Comparison of ENCODE assay signal across 8 mouse cellular contexts in the genomic region with DNA sequence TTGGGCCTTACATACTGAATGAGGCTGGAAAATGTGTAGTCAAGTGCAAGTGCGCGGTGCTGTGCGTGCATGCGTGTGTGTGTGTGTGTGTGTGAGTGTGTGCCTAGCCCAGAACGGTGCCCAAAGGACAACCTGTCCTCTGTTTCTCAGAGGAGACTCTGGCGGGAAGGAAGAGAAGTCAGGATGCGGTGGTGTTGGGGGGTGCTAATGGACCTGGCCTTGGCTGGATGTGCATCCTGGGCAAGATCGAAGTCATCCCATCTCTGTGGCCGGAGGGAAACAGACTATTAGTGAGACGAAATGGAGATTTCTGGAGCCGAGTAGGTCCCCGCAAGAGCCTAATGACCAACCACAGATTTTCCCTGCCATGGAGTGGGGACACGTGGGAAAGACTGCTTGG. TPM values are rescaled to one million over a fixed set of nuclear protein-coding genes. Genes with fewer than 3 reads are reported as not detected.
DNase-seq lines count a peak whose midpoint lies in the region; ATAC-seq and TF ChIP-seq lines count a peak whose summit lies in the region.

No protein-coding gene starts in this region.

- no peaks in the 10 kb centered on the region for H3K27me3 ChIP-seq in heart, embryonic 16.5 days (ENCODE audit: control insufficient read depth, insufficient read depth, low read length)
- no peaks in the 10 kb centered on the region for H3K27me3 ChIP-seq in liver, embryonic 11.5 days (replicated peaks; ENCODE audit: control insufficient read depth, insufficient read depth, low read length)
- no peaks in the 10 kb centered on the region for H3K27me3 ChIP-seq in neural tube, embryonic 15.5 days (replicated peaks)

- H3K4me2 ChIP-seq in heart, embryonic 16.5 days (ENCODE audit: low read depth, low read length): peak overlapping the region; percentile 71
- peak overlapping the region; percentile 97 for H3K4me2 ChIP-seq in liver, embryonic 11.5 days
- H3K4me2 ChIP-seq in neural tube, embryonic 15.5 days: peak overlapping the region; percentile 97

- WGBS in heart, embryonic 16.5 days: 8% methylated on average over 13 of the region's 13 CpGs
- 10% methylated on average over 13 of the region's 13 CpGs for WGBS in liver, embryonic 11.5 days
- WGBS in neural tube, embryonic 15.5 days: 7% methylated on average over 13 of the region's 13 CpGs

- no peaks in the 10 kb centered on the region for H3K9me3 ChIP-seq in heart, embryonic 16.5 days (replicated peaks; ENCODE audit: control insufficient read depth, low read length)
- no peaks in the 10 kb centered on the region for H3K9me3 ChIP-seq in liver, embryonic 11.5 days (ENCODE audit: control insufficient read depth, low read length)
- H3K9me3 ChIP-seq in neural tube, embryonic 15.5 days (replicated peaks): no peaks in the 10 kb centered on the region

- H3K4me1 ChIP-seq in heart, embryonic 16.5 days (ENCODE audit: control insufficient read depth, insufficient read depth, low read length): peaks cover 20% of the 10 kb centered on the region
- peaks cover 18% of the 10 kb centered on the region for H3K4me1 ChIP-seq in liver, embryonic 11.5 days (replicated peaks; ENCODE audit: control insufficient read depth, insufficient read depth, low read length)
- H3K4me1 ChIP-seq in neural tube, embryonic 15.5 days: peaks cover 43% of the 10 kb centered on the region

- DNase-seq in layer of hippocampus, adult 2 months (ENCODE audit: low spot score in 2 of 2): no peak
- DNase-seq in layer of hippocampus, adult 18-20 months (ENCODE audit: low spot score in 2 of 2): no peak
- peak; percentile 50 for DNase-seq in cerebellum, adult 8-10 months
- DNase-seq in liver, embryonic 11.5 days (ENCODE audit: low spot score): no peak
- no peak for DNase-seq in right cerebral cortex, adult 18-20 months

- peak overlapping the region; percentile 78 for H3K9ac ChIP-seq in heart, embryonic 16.5 days (ENCODE audit: low read length)
- peak overlapping the region; percentile 60 for H3K9ac ChIP-seq in liver, embryonic 11.5 days (ENCODE audit: low read depth, low read length)
- peak overlapping the region; percentile 51 for H3K9ac ChIP-seq in neural tube, embryonic 15.5 days (replicated peaks)

- no peak for ATAC-seq in heart, embryonic 16.5 days (replicated peaks; ENCODE audit: extremely low read depth, insufficient read depth, low FRiP score)
- ATAC-seq in liver, embryonic 11.5 days (replicated peaks; ENCODE audit: low FRiP score): no peak
- 0 out of 2 replicates have a peak, but pooled peaks have one; percentile 0 for ATAC-seq in neural tube, embryonic 15.5 days (ENCODE audit: low FRiP score)
- ATAC-seq in megakaryocyte-erythroid progenitor cell, adult 5-6 weeks (replicated peaks; ENCODE audit: low FRiP score, low TSS enrichment, poor library complexity, severe bottlenecking): no peak

- peak overlapping the region; percentile 94 for H3K27ac ChIP-seq in layer of hippocampus, adult 2 months
- H3K27ac ChIP-seq in heart, embryonic 16.5 days (ENCODE audit: low read length): peak overlapping the region; percentile 95
- H3K27ac ChIP-seq in liver, embryonic 11.5 days (ENCODE audit: low read depth, low read length): peak overlapping the region; percentile 79
- peak overlapping the region; percentile 87 for H3K27ac ChIP-seq in neural tube, embryonic 15.5 days (replicated peaks)

- H3K4me3 ChIP-seq in layer of hippocampus, adult 2 months: peak overlapping the region; percentile 67
- H3K4me3 ChIP-seq in heart, embryonic 16.5 days (ENCODE audit: low read length): peak overlapping the region; percentile 82
- peak overlapping the region; percentile 69 for H3K4me3 ChIP-seq in liver, embryonic 11.5 days (ENCODE audit: low read depth, low read length)
- H3K4me3 ChIP-seq in neural tube, embryonic 15.5 days (replicated peaks): peak overlapping the region; percentile 53

- peaks cover 5% of the 10 kb centered on the region; the same call in 1 of the 2 replicates for H3K36me3 ChIP-seq in heart, embryonic 16.5 days (ENCODE audit: control insufficient read depth, insufficient read depth)
- H3K36me3 ChIP-seq in liver, embryonic 11.5 days (ENCODE audit: control insufficient read depth, insufficient read depth, low read length): peaks cover 5% of the 10 kb centered on the region; the same call in 1 of the 2 replicates
- no peaks in the 10 kb centered on the region; the same call in 1 of the 2 replicates for H3K36me3 ChIP-seq in neural tube, embryonic 15.5 days

- TF ChIP-seq CTCF in layer of hippocampus, adult 2 months (conservative IDR thresholded peaks at IDR 0.05): no peak

RNA-seq across cellular contexts. Expression of a gene that starts 0.5 kb away (rescaled TPM):
- 1 to 10 TPM; 8.2 to 9.8 TPM for total RNA-seq in layer of hippocampus, adult 2 months (2021)
- 1 to 10 TPM; 7.5 to 9.9 TPM for total RNA-seq in layer of hippocampus, adult 18-20 months (2021)
- 47.8 TPM in 2 replicates for polyA plus RNA-seq in heart, embryonic 16.5 days (2015; fragmentation: Nextera tagmentation; extraction: Ambion mirVana)
- 25.5 and 25.9 TPM in 2 replicates for polyA plus RNA-seq in liver, embryonic 11.5 days (2014; fragmentation: Nextera tagmentation; extraction: Ambion mirVana)
- 9.3 and 15.9 TPM in 2 replicates for polyA plus RNA-seq in neural tube, embryonic 15.5 days (2015; fragmentation: Nextera tagmentation; extraction: Ambion mirVana)
- 3.9 and 4.5 TPM in 2 replicates for total RNA-seq in megakaryocyte-erythroid progenitor cell, adult 5-6 weeks (2014; fragmentation: Nextera tagmentation)
- total RNA-seq in megakaryocyte-erythroid progenitor cell, adult 5-6 weeks (2017): 8.3 and 10.0 TPM in 2 replicates

RNA-seq across cellular contexts. Expression of a gene that starts 0.5 kb away (rescaled TPM):
- 10 to 100 TPM; 24.0 to 24.8 TPM for total RNA-seq in layer of hippocampus, adult 2 months (2021)
- total RNA-seq in layer of hippocampus, adult 18-20 months (2021): 10 to 100 TPM; 26.7 to 27.1 TPM
- polyA plus RNA-seq in heart, embryonic 16.5 days (2015; fragmentation: Nextera tagmentation; extraction: Ambion mirVana): 28.9 and 30.3 TPM in 2 replicates
- polyA plus RNA-seq in liver, embryonic 11.5 days (2014; fragmentation: Nextera tagmentation; extraction: Ambion mirVana): 26.5 and 30.7 TPM in 2 replicates
- polyA plus RNA-seq in neural tube, embryonic 15.5 days (2015; fragmentation: Nextera tagmentation; extraction: Ambion mirVana): 23.3 and 27.6 TPM in 2 replicates
- total RNA-seq in megakaryocyte-erythroid progenitor cell, adult 5-6 weeks (2014; fragmentation: Nextera tagmentation): 18.7 and 23.9 TPM in 2 replicates
- total RNA-seq in megakaryocyte-erythroid progenitor cell, adult 5-6 weeks (2017): 6.2 and 10.6 TPM in 2 replicates

RNA-seq across cellular contexts. Expression of a gene that starts 20.8 kb away (rescaled TPM):
- under 1 TPM; 0.97 to 0.98 TPM for total RNA-seq in layer of hippocampus, adult 2 months (2021)
- 1 to 10 TPM; 1.9 to 2.5 TPM for total RNA-seq in layer of hippocampus, adult 18-20 months (2021)
- 3.5 and 6.3 TPM in 2 replicates for polyA plus RNA-seq in heart, embryonic 16.5 days (2015; fragmentation: Nextera tagmentation; extraction: Ambion mirVana)
- 71.7 and 82.8 TPM in 2 replicates for polyA plus RNA-seq in liver, embryonic 11.5 days (2014; fragmentation: Nextera tagmentation; extraction: Ambion mirVana)
- 3.7 and 4.0 TPM in 2 replicates for polyA plus RNA-seq in neural tube, embryonic 15.5 days (2015; fragmentation: Nextera tagmentation; extraction: Ambion mirVana)
- total RNA-seq in megakaryocyte-erythroid progenitor cell, adult 5-6 weeks (2014; fragmentation: Nextera tagmentation): 8.9 TPM in 1 of 2 replicates, not detected in the other
- 1.7 and 7.1 TPM in 2 replicates for total RNA-seq in megakaryocyte-erythroid progenitor cell, adult 5-6 weeks (2017)

RNA-seq across cellular contexts. Expression of a gene that starts 30.1 kb away (rescaled TPM):
- 1 to 10 TPM; 2.8 to 3.2 TPM for total RNA-seq in layer of hippocampus, adult 2 months (2021)
- total RNA-seq in layer of hippocampus, adult 18-20 months (2021): 1 to 10 TPM; 3.9 to 4.2 TPM
- 6.6 and 13.5 TPM in 2 replicates for polyA plus RNA-seq in heart, embryonic 16.5 days (2015; fragmentation: Nextera tagmentation; extraction: Ambion mirVana)
- polyA plus RNA-seq in liver, embryonic 11.5 days (2014; fragmentation: Nextera tagmentation; extraction: Ambion mirVana): 18.7 and 20.6 TPM in 2 replicates
- polyA plus RNA-seq in neural tube, embryonic 15.5 days (2015; fragmentation: Nextera tagmentation; extraction: Ambion mirVana): 1.6 and 10.9 TPM in 2 replicates
- 39.2 and 44.7 TPM in 2 replicates for total RNA-seq in megakaryocyte-erythroid progenitor cell, adult 5-6 weeks (2014; fragmentation: Nextera tagmentation)
- total RNA-seq in megakaryocyte-erythroid progenitor cell, adult 5-6 weeks (2017): 86.4 and 126 TPM in 2 replicates

RNA-seq across cellular contexts. Expression of a gene that starts 54.8 kb away (rescaled TPM):
- not detected for total RNA-seq in layer of hippocampus, adult 2 months (2021)
- not detected for total RNA-seq in layer of hippocampus, adult 18-20 months (2021)
- polyA plus RNA-seq in heart, embryonic 16.5 days (2015; fragmentation: Nextera tagmentation; extraction: Ambion mirVana): 0.29 and 0.58 TPM in 2 replicates
- polyA plus RNA-seq in liver, embryonic 11.5 days (2014; fragmentation: Nextera tagmentation; extraction: Ambion mirVana): 0.73 and 1.2 TPM in 2 replicates
- polyA plus RNA-seq in neural tube, embryonic 15.5 days (2015; fragmentation: Nextera tagmentation; extraction: Ambion mirVana): 0.37 TPM in 1 of 2 replicates, not detected in the other
- 1.0 and 1.2 TPM in 2 replicates for total RNA-seq in megakaryocyte-erythroid progenitor cell, adult 5-6 weeks (2014; fragmentation: Nextera tagmentation)
- total RNA-seq in megakaryocyte-erythroid progenitor cell, adult 5-6 weeks (2017): 0.99 and 1.6 TPM in 2 replicates
